Mouse (Mus musculus) spleen, postnatal 36 days (tissue): ENCODE measurements around the gene Gm38100.

Source experiments
- DNase-seq, 2 experiments: peaks; one replicate each; pipeline ENCODE4 v3.0.0; 2022; ENCODE audit warnings: low spot score in 2 of 2, mixed read lengths in 1 of 2

Gene Gm38100

GRCm38 (mm10) chr1:175920029-175920428 lies at the start of gene Gm38100:
Gene Gm38100, plus strand, starts transcription at chr1:175920329.
- no peak for DNase-seq

- no peak for DNase-seq
Observed at GRCm38 (mm10) chr1:175870716-175871115, 49.4 kb upstream of the Gm38100 start.

- DNase-seq, result no peak
Observed at GRCm38 (mm10) chr1:175872028-175872816, 47.9 kb upstream of the Gm38100 start.

GRCm38 (mm10) chr1:175880453-175881296 lies 39.5 kb upstream of the Gm38100 start, which contains the start of gene Exo1:
Gene Exo1, plus strand, starts transcription at chr1:175880581.
- DNase-seq, result peak; percentile 78 to 82

- no peak for DNase-seq
Observed at GRCm38 (mm10) chr1:175883398-175883797, 36.7 kb upstream of the Gm38100 start.

GRCm38 (mm10) chr1:175893263-175893662 lies 26.9 kb upstream of the Gm38100 start:
- DNase-seq, result no peak

GRCm38 (mm10) chr1:175893726-175894125 lies 26.4 kb upstream of the Gm38100 start:
- DNase-seq, result no peak

- DNase-seq, result no peak
Observed at GRCm38 (mm10) chr1:175911207-175911606, 8.9 kb upstream of the Gm38100 start.

GRCm38 (mm10) chr1:175912038-175912437 lies 8.1 kb upstream of the Gm38100 start:
- no peak for DNase-seq

GRCm38 (mm10) chr1:175913728-175914303 lies 6.3 kb upstream of the Gm38100 start:
- no peak for DNase-seq

GRCm38 (mm10) chr1:175921091-175921490 lies 962 bp downstream of the Gm38100 start:
- no peak for DNase-seq

- DNase-seq, result peak; percentile 23 to 33
Observed at GRCm38 (mm10) chr1:175923848-175924787, 4.0 kb downstream of the Gm38100 start.

- DNase-seq, result no peak
Observed at GRCm38 (mm10) chr1:175931391-175931790, 11.3 kb downstream of the Gm38100 start.

- DNase-seq, result peak; percentile 2 to 18
Observed at GRCm38 (mm10) chr1:175936282-175936737, 16.2 kb downstream of the Gm38100 start.

GRCm38 (mm10) chr1:175938731-175939130 lies 18.6 kb downstream of the Gm38100 start:
- DNase-seq, result no peak

- DNase-seq, result no peak
Observed at GRCm38 (mm10) chr1:175943168-175943567, 23.0 kb downstream of the Gm38100 start.

- DNase-seq, result no peak
Observed at GRCm38 (mm10) chr1:175946718-175947315, 26.7 kb downstream of the Gm38100 start.

- DNase-seq, result no peak
Observed at GRCm38 (mm10) chr1:175950421-175950820, 30.3 kb downstream of the Gm38100 start.

GRCm38 (mm10) chr1:175950851-175951250 lies 30.7 kb downstream of the Gm38100 start:
- DNase-seq, result no peak

- no peak for DNase-seq
Observed at GRCm38 (mm10) chr1:175961786-175962185, 41.7 kb downstream of the Gm38100 start.
